Mouse (Mus musculus): ENCODE measurements around the gene Glyatl3.

DNA sequence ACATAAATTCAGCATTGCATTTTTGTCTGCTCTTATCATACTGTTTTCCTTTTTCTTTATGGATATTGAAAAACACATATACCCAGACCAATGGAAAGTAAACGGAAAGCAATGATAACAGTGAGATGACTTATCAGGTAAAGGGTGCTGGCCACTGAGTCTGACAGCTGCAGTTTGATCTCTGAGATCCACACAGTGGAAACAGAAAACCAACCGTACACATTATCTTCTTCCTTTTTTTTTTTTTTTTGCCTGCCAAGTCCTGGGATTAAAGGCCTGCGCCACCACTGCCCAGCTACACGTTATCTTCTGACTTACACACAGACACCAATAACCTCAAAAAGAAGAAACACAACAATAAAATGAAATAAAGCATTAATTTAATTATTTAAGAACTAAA is 10.8 kb downstream of the Glyatl3 start:
- TF ChIP-seq GATA1 (IDR thresholded peaks at IDR 0.05; ENCODE audit: low read length) (no peak), TAL1 (IDR thresholded peaks at IDR 0.05; ENCODE audit: low read length) (no peak)

All from erythroblast, embryonic 14.5 days (primary cell).